Mouse (Mus musculus): Measurements from ENCODE around the gene Invs.
A peak's percentile ranks its signal among the peaks of the same experiment; 100 is the strongest.
"Not testable (repeated sequence)": the region's sequence is repeated elsewhere in the genome, so short reads cannot be mapped to it uniquely, and the experiment has no call there.

Invs gene

GRCm38 (mm10) chr4:48332453-48333051, 53.0 kb downstream of the Invs start:
- no peak for DNase-seq

GRCm38 (mm10) chr4:48334927-48335763, 55.6 kb downstream of the Invs start:
- no peak for DNase-seq

- DNase-seq, result no peak
Measured at GRCm38 (mm10) chr4:48342705-48343104, 63.1 kb downstream of the Invs start.

GRCm38 (mm10) chr4:48362367-48362766, 82.8 kb downstream of the Invs start:
- DNase-seq, result no peak

- DNase-seq, result no peak
Measured at GRCm38 (mm10) chr4:48371037-48371436, 91.5 kb downstream of the Invs start.

GRCm38 (mm10) chr4:48380940-48381339, 101.4 kb downstream of the Invs start:
- DNase-seq, result peak in 1 of 2 experiments; percentile 6

GRCm38 (mm10) chr4:48382506-48382905, 102.9 kb downstream of the Invs start:
- DNase-seq, result no peak

- DNase-seq, result no peak
Measured at GRCm38 (mm10) chr4:48396949-48397348, 117.4 kb downstream of the Invs start.

GRCm38 (mm10) chr4:48403066-48403640, 123.6 kb downstream of the Invs start:
- DNase-seq, result no peak

GRCm38 (mm10) chr4:48405724-48406491, 126.3 kb downstream of the Invs start:
- not testable (repeated sequence) for DNase-seq

- peak in 1 of 2 experiments; percentile 9 for DNase-seq
Measured at GRCm38 (mm10) chr4:48407350-48408039, 127.9 kb downstream of the Invs start.

- DNase-seq, result no peak
Measured at GRCm38 (mm10) chr4:48413473-48413872, 133.9 kb downstream of the Invs start.

- DNase-seq, result no peak
Measured at GRCm38 (mm10) chr4:48415838-48416335, 136.3 kb downstream of the Invs start.

- DNase-seq, result no peak
Measured at GRCm38 (mm10) chr4:48418831-48419468, 139.4 kb downstream of the Invs start.

GRCm38 (mm10) chr4:48422633-48423032, 143.1 kb downstream of the Invs start:
- DNase-seq, result no peak

- DNase-seq, result no peak
Measured at GRCm38 (mm10) chr4:48423738-48424137, 144.2 kb downstream of the Invs start.

GRCm38 (mm10) chr4:48427413-48427812, 147.9 kb downstream of the Invs start:
- no peak for DNase-seq

- no peak for DNase-seq
Measured at GRCm38 (mm10) chr4:48428054-48428453, 148.5 kb downstream of the Invs start.

GRCm38 (mm10) chr4:48454106-48454773, 174.7 kb downstream of the Invs start:
- no peak for DNase-seq

- no peak for DNase-seq
Measured at GRCm38 (mm10) chr4:48458436-48458835, 178.9 kb downstream of the Invs start.

- DNase-seq, result no peak
Measured at GRCm38 (mm10) chr4:48461060-48461459, 181.5 kb downstream of the Invs start.
